Mouse (Mus musculus) NIH3T3 (cell line): ENCODE measurements around the gene 1700113H08Rik.

Source experiments
- DNase-seq: peaks from one replicate; pipeline ENCODE4 v3.0.0-alpha.2; 2012; ENCODE audit warnings: low read depth

1700113H08Rik gene

DNA sequence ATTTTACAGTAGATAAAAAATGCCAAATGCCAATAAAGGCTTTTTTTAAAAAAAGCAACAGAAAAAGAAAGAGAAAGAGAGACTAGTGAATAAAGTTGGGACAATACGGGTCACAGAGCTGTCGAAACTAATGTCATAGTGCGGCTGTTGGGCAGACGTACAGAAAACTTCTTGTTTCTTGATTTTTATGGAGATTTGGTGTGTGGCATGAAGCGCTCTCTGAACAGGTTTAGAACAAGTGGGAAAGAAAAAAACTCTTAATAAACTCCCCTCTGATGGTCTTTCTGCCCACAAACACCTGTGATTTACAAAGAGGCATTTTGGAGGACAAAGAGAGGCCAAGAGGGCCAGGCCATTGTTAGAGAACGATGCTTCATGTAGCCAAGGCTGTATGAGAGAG, 1.6 kb downstream of the 1700113H08Rik start:
- DNase-seq: no peak

DNA sequence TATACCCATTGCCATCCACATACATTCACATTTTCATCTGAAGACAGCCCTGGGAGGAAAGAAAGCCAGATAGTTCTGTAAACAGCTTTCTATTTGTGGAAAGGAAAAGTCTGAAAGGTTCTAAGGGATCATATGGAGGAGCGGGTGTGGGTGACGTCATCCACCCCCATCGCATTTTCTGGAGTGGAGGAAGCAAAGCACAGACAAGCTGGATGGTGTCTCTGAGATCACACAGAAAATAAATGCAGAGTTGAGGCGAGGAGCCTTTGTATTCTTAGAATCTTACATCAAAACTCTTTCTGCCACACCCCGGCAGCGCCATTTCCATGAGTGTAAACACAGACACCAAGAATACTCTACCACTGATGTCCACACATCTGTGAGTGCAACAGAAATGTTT, 26.4 kb downstream of the 1700113H08Rik start:
- no peak for DNase-seq

DNA sequence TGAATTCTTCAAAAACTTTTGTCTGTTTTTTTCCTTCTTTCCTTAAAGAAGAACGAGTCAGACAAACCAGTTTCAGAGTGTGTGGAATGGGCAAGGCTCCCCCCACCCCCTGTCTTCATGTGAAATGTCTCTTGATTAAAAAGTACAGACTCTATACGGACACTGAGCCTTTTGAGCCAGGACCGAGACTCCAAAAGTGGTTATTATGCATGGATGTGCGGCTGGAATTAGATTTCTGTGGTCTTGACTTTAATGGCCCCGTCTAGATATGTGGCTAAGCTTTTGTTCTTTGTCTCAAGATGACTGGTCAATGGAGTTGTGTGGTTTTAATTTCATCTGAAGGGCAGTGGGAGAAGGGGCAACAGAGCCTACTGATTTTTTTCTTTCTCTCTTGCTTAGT, 29.8 kb downstream of the 1700113H08Rik start:
- DNase-seq: no peak

- DNase-seq: no peak
These were observed 36.4 kb downstream of the 1700113H08Rik start for GRCm38 (mm10) chr10:87094249-87094648.

GRCm38 (mm10) chr10:87098722-87099121, 40.9 kb downstream of the 1700113H08Rik start:
- DNase-seq: no peak

DNA sequence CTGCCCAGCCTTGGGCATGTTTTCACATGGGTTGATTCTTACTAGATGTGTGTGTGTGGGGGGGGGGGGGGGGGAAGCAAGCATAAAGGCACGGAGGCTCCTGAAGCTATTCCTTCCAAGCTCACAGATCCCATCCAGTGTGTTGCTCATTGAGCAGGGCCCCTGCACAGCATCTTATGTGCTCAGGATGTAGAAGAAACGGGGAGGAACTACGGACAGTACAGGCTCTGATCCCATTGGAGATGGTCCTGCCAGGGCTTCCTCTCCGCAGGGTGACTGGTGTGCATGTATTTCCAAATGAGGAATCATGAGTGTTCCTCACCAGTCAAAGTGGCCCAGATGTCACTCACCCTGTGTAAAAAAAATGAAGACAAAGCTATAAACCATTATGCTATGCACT, 42.8 kb downstream of the 1700113H08Rik start:
- no peak for DNase-seq

GRCm38 (mm10) chr10:87101265-87101950, 43.6 kb downstream of the 1700113H08Rik start:
- no peak for DNase-seq

DNA sequence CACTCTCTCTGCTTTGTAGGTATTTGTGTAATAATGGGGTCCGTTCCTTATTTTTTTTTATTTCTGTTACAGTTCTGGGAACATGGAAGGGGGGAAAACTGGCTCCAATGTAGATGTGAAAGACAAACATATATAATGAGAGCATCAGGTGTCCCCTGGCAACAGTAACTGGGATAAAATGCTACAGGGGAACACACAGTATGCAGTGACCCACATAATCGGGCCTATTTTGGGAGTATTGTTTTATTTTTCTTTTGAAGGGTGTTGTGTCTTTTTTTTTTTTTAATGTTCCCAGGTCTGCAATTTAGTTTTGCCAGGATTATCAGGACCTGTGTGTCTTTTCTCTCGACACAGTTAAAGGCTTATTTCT, 44.1 kb downstream of the 1700113H08Rik start:
- DNase-seq: no peak

DNA sequence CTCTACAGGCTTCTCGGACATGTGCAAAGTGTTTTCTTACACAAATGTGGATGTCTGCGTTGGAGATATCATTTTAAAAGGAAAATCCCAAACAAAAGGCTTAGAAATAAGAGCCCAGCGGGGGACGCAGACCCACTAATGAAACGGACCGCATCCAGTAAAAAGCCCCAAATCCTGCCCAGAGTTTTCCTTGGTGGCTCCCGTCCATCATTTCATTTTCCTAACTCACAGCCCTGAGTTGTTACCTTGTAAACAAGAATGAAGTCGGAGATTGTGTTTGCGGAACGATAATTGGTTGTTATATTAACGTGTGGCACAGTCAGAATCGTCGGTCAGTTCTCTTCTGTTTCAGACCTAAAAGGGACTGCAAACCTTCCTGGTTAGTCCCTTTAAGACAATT, 44.6 kb downstream of the 1700113H08Rik start:
- no peak for DNase-seq

- DNase-seq: no peak
These were observed 45.4 kb downstream of the 1700113H08Rik start for GRCm38 (mm10) chr10:87103286-87103685.

GRCm38 (mm10) chr10:87107565-87108297, 49.9 kb downstream of the 1700113H08Rik start:
- DNase-seq: peak; percentile 8

GRCm38 (mm10) chr10:87108333-87108732, 50.5 kb downstream of the 1700113H08Rik start:
- no peak for DNase-seq

GRCm38 (mm10) chr10:87109038-87109771, 51.4 kb downstream of the 1700113H08Rik start:
- no peak for DNase-seq

GRCm38 (mm10) chr10:87110909-87111308, 53.1 kb downstream of the 1700113H08Rik start:
- no peak for DNase-seq

GRCm38 (mm10) chr10:87125094-87125493, 67.2 kb downstream of the 1700113H08Rik start:
- DNase-seq: no peak

DNA sequence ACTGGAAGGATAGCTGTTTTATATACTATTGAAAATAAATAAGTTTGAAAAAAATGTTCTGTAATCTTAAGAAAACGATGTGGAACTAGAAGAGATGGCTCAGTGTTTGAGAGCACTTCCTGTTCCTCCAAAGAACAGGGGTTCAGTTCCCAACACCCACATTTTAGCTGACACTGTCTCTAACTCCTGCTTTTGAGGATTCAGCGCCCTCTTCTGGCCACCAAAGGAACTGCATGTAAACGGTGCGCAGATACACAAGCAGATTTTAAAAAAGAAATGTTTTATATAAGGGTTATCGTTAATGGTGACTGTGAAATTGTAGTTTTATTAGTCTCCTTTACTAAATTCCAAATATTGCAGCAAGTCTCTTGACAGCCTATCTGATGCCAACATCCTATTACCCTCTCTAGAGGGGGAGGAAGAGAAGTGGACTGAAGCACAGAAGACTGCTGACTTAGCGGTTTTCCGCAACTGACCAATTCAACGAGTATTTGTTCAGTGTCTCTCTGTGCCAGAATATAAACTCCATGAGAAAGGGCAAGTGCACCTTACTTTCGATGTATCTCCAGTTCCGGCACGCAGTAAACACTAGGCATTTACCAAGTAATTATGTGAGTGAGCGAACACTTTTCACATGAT, 68.5 kb downstream of the 1700113H08Rik start:
- peak; percentile 23 for DNase-seq

- DNase-seq: no peak
These were observed 93.2 kb downstream of the 1700113H08Rik start for GRCm38 (mm10) chr10:87151050-87151449.

GRCm38 (mm10) chr10:87153731-87154505, 96.1 kb downstream of the 1700113H08Rik start:
- DNase-seq: no peak

DNA sequence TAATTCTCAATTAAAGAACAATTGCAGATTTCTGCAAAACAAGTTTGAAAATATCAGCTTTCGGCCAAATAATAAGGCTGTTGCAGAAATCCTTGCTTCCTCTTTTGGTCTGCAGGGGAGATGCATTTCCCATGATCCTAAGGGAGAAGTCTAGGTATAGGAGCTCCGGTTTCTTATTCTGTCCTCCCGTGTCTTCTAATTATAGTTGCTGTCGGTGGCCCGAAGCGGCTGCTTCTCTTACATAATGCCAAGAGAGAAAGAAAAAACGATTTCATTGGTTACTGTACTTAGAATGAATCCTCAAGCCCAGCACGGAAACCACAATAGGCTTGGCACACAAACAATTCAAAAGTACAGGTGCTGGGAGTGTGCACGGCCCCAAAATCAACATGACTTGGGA, 101.9 kb downstream of the 1700113H08Rik start:
- DNase-seq: no peak

DNA sequence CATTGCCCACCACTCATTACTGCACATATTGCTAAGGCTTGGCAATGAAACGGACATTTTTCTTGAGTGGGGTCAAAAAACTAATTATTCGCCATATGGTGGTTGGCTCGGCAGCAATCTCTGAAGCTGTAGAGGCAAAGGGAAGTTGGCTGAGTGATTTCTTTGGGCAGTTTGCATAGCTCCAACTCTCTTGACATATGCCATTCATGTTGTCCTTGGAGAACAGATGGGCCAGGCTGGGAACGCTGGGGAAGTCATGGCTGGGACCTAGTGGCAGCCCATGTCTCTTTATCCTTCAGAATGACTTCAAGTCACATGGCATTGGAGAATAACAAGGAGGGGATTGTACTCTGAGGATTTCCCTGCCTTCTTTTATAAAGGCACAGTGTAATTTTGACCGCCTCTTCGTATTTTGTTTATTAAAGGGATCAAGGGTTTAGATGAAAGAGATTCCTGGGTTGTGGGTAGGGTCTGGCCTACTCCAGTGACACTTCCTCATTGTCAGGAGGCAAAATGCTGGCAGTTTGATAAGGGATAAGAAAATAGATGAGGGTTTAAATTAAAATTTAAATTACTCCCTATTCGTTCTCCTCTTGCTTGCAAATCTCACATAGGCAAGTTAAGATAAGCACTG, 138.4 kb downstream of the 1700113H08Rik start:
- no peak for DNase-seq

GRCm38 (mm10) chr10:87198720-87199119, 140.9 kb downstream of the 1700113H08Rik start:
- no peak for DNase-seq
